Mouse (Mus musculus): ENCODE measurements around the gene Bad. TPM values are rescaled to one million over a fixed set of nuclear protein-coding genes. Genes with fewer than 3 reads are reported as not detected.

Bad gene
- polyA plus RNA-seq, 1 experiment from 2014 or later = 58.1 TPM

DNA sequence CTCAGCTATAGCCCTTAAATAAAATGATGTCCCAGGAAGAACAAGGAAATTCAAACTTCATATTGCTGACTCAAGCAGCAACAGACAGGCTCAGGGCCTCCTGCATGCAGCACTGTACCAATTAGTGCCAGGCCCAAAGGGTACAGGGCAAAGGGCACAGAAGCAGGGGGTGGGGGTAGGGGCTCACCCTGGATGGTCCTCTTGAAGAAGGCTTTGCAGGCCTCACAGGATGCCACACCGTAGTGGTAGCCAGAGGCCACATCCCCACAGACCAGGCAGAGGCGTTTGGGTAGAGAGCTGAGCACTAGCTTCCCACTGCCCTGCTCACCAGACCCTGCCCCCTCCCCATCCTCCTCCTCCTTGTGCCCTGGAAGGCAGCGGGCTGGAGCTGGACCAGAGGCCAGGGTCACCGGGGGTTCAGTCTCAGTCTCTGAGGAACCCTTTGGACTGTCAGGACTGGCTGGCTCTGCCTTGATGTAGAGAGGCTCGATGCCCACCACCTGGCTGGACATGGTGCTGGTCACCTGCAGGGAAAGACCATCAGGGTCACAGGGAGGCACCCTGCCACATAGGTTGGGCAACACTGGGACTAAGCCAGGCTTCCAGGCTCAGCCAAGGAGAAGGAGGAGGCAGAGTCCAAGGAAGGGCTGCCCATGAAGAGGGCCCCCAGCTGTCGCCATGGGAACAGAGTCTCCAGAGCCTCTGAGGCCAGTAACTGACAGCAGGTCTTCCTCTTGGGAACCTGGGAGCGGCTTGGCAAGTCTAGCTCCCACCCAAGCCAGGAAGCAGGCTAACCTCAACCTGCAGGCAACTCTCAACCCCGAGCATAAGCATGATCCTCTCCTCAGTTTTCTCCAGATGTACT lies 21.6 kb upstream of the Bad start:
- Histone ChIP-seq H3K36me3 (ENCODE audit: control insufficient read depth, insufficient read depth, low read length) (peaks cover 5% of the 10 kb centered on the region), H3K27me3 (replicated peaks; ENCODE audit: control insufficient read depth, insufficient read depth, low read length) (peaks cover 22% of the 10 kb centered on the region), H3K9ac (ENCODE audit: low read length) (peak overlapping the region; percentile 61), H3K9me3 (ENCODE audit: control insufficient read depth, low read length) (no peaks in the 10 kb centered on the region), H3K4me3 (ENCODE audit: low read depth, low read length) (peak overlapping the region; percentile 54), H3K4me1 (replicated peaks; ENCODE audit: control insufficient read depth, insufficient read depth, low read length) (peaks cover 14% of the 10 kb centered on the region), H3K4me2 (ENCODE audit: low read length) (peak overlapping the region; percentile 87), H3K27ac (ENCODE audit: low read depth) (peak overlapping the region; percentile 55)
- peak; percentile 6; the same call in 1 of the 2 replicates for ATAC-seq (replicated peaks; ENCODE audit: low FRiP score, low TSS enrichment, low read depth)
- DNase-seq (ENCODE audit: low spot score) = no peak
- WGBS = 26% methylated on average over 8 of the region's 8 CpGs

DNA sequence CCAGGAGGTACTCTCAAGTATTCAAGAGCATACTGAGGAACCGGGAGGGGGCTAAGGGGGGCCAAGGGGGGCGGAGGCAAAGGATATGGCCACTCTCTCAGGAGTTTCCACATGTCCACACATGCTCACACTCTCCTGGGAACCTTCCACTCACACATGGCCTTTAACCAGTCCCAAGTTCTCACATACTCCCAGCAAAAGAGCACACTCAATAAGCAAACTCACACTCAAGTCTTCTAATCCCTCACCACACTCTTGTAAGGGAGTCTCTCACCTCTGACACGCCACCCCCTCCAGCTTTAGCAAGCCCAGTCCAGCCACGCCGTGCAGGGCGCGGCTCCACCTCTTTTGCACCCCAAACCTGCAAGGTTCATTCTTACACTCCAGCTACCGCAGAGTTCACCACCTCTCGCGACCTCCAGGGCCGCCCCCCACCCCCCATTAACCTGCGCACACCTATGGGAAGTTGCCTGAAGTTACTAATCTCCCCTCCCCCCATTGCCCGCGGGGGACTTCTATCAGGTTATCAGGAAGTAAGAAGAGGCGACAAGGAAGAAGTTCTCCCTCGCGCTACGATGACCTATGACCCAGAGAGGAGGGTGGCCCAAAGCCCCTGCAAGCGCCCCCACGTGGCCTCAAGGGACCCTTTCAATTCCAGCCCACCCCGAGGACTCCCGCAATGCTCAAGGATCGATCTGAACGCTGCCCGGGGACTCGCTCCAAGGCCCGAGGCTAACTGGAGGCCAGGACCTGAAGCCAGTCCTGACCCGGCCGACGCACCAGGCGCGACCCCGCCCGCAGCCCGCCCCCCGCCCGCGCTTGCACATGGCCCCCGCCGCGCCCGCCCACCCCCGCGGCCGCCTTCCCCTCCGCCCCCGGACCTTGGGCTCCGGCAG lies 20.7 kb upstream of the Bad start:
- peaks cover 31% of the 10 kb centered on the region for H3K27me3 ChIP-seq (replicated peaks; ENCODE audit: control insufficient read depth, insufficient read depth, low read length)
- peak overlapping the region; percentile 61 for H3K9ac ChIP-seq (ENCODE audit: low read length)
- H3K4me3 ChIP-seq (ENCODE audit: low read depth, low read length) = peak overlapping the region; percentile 54
- WGBS = under 1% methylated on average over 41 of the region's 48 CpGs
- H3K4me1 ChIP-seq (replicated peaks; ENCODE audit: control insufficient read depth, insufficient read depth, low read length) = peaks cover 20% of the 10 kb centered on the region
- peak; percentile 80 for DNase-seq (ENCODE audit: low spot score)
- H3K36me3 ChIP-seq (ENCODE audit: control insufficient read depth, insufficient read depth, low read length) = peaks cover 5% of the 10 kb centered on the region
- H3K9me3 ChIP-seq (ENCODE audit: control insufficient read depth, low read length) = no peaks in the 10 kb centered on the region
- ATAC-seq (replicated peaks; ENCODE audit: low FRiP score, low TSS enrichment, low read depth) = peak; percentile 1
- peak overlapping the region; percentile 55 for H3K27ac ChIP-seq (ENCODE audit: low read depth)
- H3K4me2 ChIP-seq (ENCODE audit: low read length) = peak overlapping the region; percentile 87

DNA sequence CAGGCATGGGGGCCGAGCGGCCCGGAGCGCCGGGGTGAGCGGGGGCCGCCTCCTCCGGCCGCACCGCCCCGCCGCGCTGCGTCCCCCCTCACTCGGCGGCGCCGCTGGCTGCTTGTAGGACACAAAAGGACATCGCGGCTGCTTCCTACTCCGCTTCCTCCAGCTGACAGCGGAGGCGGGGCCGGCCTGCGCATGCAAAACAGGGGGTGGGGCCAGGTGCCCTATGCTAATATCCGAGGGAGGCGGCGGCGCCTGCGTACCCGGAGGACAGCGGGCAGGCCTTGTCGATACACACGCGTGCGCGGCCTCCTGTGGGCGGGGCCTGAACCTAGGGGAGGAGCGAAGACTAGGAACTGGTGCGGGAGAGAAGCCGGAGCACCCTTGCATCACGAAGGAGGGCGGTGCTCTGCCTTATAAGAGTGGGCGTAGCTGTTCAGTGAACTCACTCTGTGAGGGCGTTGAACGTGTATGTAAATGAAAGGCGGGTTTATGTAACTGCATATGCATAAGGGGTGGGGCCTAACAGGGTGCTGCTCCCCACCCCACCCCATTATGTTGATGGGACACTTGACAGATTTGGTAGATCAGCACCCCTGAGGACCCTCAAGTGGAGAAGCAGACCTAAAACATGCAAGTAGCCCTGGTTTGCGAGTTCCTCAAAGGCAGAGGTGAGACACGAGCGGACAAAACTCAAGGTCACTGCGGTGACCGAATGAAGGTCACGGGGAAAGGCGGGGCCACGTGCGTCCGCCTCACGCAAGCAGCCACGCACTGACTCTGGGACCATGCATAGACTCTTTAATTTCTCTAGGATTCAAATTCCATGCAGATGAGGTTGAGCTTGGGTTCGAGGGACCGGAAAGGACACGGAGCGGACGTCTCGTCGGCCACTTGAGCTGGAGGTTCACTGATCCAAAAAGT lies 19.8 kb upstream of the Bad start, which contains the start of gene Esrra:
Gene Esrra, minus strand, starts transcription at position 167 of the 921 bp plus-strand sequence.
- H3K27ac ChIP-seq (ENCODE audit: low read depth) = peak within 1 kb of the TSS; percentile 55
- peak within 1 kb of the TSS; percentile 61 for H3K9ac ChIP-seq (ENCODE audit: low read length)
- WGBS = under 1% methylated on average over 61 of the region's 66 CpGs
- no peaks in the 10 kb centered on the region for H3K9me3 ChIP-seq (ENCODE audit: control insufficient read depth, low read length)
- peak within 1 kb of the TSS; percentile 54 for H3K4me3 ChIP-seq (ENCODE audit: low read depth, low read length)
- H3K27me3 ChIP-seq (replicated peaks; ENCODE audit: control insufficient read depth, insufficient read depth, low read length) = peaks cover 40% of the 10 kb centered on the region
- ATAC-seq (replicated peaks; ENCODE audit: low FRiP score, low TSS enrichment, low read depth) = peak; percentile 92
- DNase-seq (ENCODE audit: low spot score) = peak; percentile 100
- H3K36me3 ChIP-seq (ENCODE audit: control insufficient read depth, insufficient read depth, low read length) = peaks cover 5% of the 10 kb centered on the region; the same call in 1 of the 2 replicates
- H3K4me2 ChIP-seq (ENCODE audit: low read length) = peak within 1 kb of the TSS; percentile 87
- peaks cover 20% of the 10 kb centered on the region for H3K4me1 ChIP-seq (replicated peaks; ENCODE audit: control insufficient read depth, insufficient read depth, low read length)

DNA sequence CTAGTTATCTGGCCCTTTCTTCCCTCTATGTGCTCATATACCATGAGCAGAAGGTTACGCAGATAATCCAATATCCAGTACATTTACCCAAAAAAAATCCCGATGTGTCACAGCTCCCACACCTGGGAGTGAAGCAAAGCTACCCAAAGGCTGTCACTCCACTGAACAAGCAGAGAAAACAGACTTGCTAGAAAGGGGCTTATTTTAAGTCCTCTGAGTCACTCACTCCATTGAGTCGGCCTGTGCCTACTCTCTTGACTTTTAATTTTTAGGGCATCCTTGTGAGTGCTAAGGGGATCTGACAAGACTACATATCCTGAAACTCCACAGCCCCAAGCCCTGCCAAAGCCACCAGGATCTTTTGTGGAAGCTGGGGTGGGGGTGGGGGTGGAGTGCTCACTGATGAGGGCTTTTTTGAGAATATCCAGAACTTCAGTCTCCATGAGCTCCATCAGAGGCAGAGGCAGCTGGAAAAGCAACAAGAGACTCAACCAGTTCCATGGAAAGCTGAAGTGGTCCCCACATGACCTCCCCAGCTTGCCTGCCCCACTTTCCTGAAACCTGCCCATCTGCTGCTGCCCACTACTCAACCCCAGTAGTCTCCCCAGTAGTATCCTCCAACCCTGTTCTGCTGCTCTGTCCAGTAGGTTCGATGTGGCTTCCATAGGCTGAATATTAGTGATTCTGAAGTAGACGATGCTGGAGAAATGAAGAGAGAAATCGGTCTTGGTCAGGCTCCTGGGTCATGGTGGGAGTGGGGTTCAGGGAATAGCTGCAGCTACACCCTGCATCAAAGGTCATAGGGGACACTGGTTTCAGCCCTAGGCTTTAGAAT lies 18.5 kb upstream of the Bad start:
- no peak overlapping the region for H3K4me3 ChIP-seq (ENCODE audit: low read depth, low read length)
- H3K4me2 ChIP-seq (ENCODE audit: low read length) = no peak overlapping the region
- no peak overlapping the region for H3K9ac ChIP-seq (ENCODE audit: low read length)

DNA sequence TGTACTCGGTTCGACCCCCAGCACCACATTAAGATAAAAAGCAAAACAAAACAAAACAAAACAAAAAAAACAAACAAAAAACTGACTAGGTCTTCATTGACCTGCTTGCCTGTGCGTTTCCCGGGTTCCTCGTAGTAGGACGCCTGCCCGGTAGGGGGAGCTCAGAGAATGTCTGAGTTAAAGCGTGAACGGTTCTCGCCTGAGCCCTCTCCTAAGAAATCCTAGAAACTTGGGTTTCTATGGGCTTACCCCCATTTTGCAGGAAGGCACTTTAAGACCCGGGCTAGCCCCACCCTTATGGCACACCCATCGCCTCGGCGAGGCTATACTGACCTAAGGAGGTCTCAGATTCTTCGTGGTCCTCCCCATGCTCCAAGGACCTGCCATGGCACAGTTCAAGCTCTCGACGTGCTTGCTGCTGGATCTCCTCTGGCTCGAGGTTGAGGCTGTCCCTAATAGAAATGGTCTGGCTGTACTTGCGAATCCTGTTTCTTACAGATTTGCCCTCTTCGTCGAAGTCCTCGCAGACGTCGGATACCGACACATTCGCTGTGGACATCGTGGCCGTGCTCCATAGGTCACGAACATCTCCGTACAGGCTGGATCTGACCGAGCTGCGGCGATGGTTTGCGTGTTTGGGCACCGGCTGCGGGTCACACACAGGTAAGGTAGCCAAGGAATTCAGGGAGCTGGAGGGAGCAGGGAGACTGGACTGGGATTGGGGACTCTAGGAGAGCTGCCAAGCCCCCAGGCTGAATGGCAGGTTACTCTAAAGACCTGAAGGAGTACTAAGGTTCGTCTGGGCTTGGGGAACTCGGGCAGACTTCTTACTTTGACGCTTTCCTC lies 17.0 kb upstream of the Bad start:
- 5% methylated on average over 39 of the region's 39 CpGs for WGBS
- H3K4me2 ChIP-seq (ENCODE audit: low read length) = peak overlapping the region; percentile 40
- H3K27me3 ChIP-seq (replicated peaks; ENCODE audit: control insufficient read depth, insufficient read depth, low read length) = peaks cover 62% of the 10 kb centered on the region
- H3K36me3 ChIP-seq (ENCODE audit: control insufficient read depth, insufficient read depth, low read length) = no peaks in the 10 kb centered on the region
- no peaks in the 10 kb centered on the region for H3K9me3 ChIP-seq (ENCODE audit: control insufficient read depth, low read length)
- peak overlapping the region; percentile 14 for H3K4me3 ChIP-seq (ENCODE audit: low read depth, low read length)
- ATAC-seq (replicated peaks; ENCODE audit: low FRiP score, low TSS enrichment, low read depth) (no peak), DNase-seq (ENCODE audit: low spot score) (peak; percentile 90)
- no peak overlapping the region for H3K27ac ChIP-seq (ENCODE audit: low read depth)
- H3K9ac ChIP-seq (ENCODE audit: low read length) = no peak overlapping the region
- H3K4me1 ChIP-seq (replicated peaks; ENCODE audit: control insufficient read depth, insufficient read depth, low read length) = peaks cover 18% of the 10 kb centered on the region

More for the DNA sequence above, 18.5 kb upstream of the Bad start:
- no peaks in the 10 kb centered on the region for H3K9me3 ChIP-seq (ENCODE audit: control insufficient read depth, low read length)
- peaks cover 52% of the 10 kb centered on the region for H3K27me3 ChIP-seq (replicated peaks; ENCODE audit: control insufficient read depth, insufficient read depth, low read length)
- 58% methylated on average over 6 of the region's 6 CpGs for WGBS
- ATAC-seq (replicated peaks; ENCODE audit: low FRiP score, low TSS enrichment, low read depth) (no peak), DNase-seq (ENCODE audit: low spot score) (no peak)
- H3K27ac ChIP-seq (ENCODE audit: low read depth) = no peak overlapping the region
- H3K4me1 ChIP-seq (replicated peaks; ENCODE audit: control insufficient read depth, insufficient read depth, low read length) = peaks cover 20% of the 10 kb centered on the region
- H3K36me3 ChIP-seq (ENCODE audit: control insufficient read depth, insufficient read depth, low read length) = peaks cover 5% of the 10 kb centered on the region; the same call in 1 of the 2 replicates

DNA sequence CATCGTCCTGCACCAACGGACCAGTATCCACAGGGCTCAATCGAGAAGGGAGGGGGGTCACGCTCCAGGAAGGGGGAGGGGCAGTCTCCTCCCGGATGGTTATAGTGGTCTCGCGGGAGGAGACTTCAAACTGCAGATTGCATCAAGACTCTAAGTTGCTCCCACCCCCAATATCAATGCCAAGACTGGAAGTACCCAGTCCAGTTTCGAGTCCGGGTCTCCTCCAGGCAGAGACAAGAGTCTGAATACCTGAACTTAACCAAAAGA lies 16.4 kb upstream of the Bad start, which contains the start of gene Catsperz:
Gene Catsperz, minus strand, starts transcription at position 74 of the 267 bp plus-strand sequence.
- no peaks in the 10 kb centered on the region for H3K36me3 ChIP-seq (ENCODE audit: control insufficient read depth, insufficient read depth, low read length)
- no peak within 1 kb of the TSS for H3K27ac ChIP-seq (ENCODE audit: low read depth)
- H3K4me2 ChIP-seq (ENCODE audit: low read length) = peak within 1 kb of the TSS; percentile 40
- DNase-seq (ENCODE audit: low spot score) (no peak), ATAC-seq (replicated peaks; ENCODE audit: low FRiP score, low TSS enrichment, low read depth) (no peak)
- H3K9ac ChIP-seq (ENCODE audit: low read length) = no peak within 1 kb of the TSS
- H3K27me3 ChIP-seq (replicated peaks; ENCODE audit: control insufficient read depth, insufficient read depth, low read length) = peaks cover 65% of the 10 kb centered on the region
- WGBS = 6% methylated on average over 9 of the region's 9 CpGs
- peak within 1 kb of the TSS; percentile 14 for H3K4me3 ChIP-seq (ENCODE audit: low read depth, low read length)
- H3K9me3 ChIP-seq (ENCODE audit: control insufficient read depth, low read length) = no peaks in the 10 kb centered on the region
- peaks cover 12% of the 10 kb centered on the region for H3K4me1 ChIP-seq (replicated peaks; ENCODE audit: control insufficient read depth, insufficient read depth, low read length)
